Mouse (Mus musculus) liver, adult 10 weeks (tissue): ENCODE results near the gene Zbtb25. TPM values are rescaled to one million over a fixed set of nuclear protein-coding genes. Genes with fewer than 3 reads are reported as not detected.

Experiments
- polyA plus RNA-seq: library from polyadenylated mRNA; stranded (reverse); fragments of 350-450 nt; fragmentation: Illumina TruSeq; extraction: RNeasy Lipid Tissue Mini Kit (QIAGEN cat#74804); gene quantifications from one replicate; pipeline ENCODE4 v1.2.3, GENCODE M21; 2014; ENCODE audit warnings: low read depth, low replicate concordance

Zbtb25 gene
- polyA plus RNA-seq, result 6.9 TPM

GRCm38 (mm10) chr12:76369206-76369977, at the start of gene Zbtb25:
TSS of gene Zbtb25 (minus strand) at chr12:76369602.

DNA sequence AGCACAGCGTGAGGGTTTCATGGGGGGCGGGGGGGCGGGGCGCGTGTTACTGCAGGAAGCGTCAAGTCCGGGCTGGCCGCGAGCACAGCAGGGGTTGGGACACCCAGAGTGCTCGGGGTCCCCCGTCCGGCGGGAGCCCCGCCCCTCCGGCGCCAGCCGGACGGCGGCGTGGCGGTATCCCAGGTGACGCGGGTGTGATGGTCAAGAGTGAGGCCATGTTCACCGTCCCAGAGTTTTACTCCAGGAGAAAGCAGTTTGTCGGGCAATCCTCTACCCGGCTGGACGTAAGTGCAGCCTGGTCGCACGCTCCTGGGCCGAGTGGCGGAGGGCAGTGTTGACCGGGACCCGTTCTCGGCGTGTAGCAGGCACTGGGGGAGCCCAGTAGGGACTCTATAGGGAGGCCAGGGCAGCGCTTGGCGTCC, 48.0 kb upstream of the Zbtb25 start, which contains the start of gene Ppp1r36:
Gene Ppp1r36, plus strand, starts transcription at position 106 of the 422 bp plus-strand sequence.

GRCm38 (mm10) chr12:76403886-76404537, 34.6 kb upstream of the Zbtb25 start, which contains the start of gene Hspa2:
TSS of gene Hspa2 (plus strand) at chr12:76404176.

GRCm38 (mm10) chr12:76369978-76370830, 802 bp upstream of the Zbtb25 start, which contains the start of gene Zbtb1:
TSS of gene Zbtb1 (plus strand) at chr12:76370266.

DNA sequence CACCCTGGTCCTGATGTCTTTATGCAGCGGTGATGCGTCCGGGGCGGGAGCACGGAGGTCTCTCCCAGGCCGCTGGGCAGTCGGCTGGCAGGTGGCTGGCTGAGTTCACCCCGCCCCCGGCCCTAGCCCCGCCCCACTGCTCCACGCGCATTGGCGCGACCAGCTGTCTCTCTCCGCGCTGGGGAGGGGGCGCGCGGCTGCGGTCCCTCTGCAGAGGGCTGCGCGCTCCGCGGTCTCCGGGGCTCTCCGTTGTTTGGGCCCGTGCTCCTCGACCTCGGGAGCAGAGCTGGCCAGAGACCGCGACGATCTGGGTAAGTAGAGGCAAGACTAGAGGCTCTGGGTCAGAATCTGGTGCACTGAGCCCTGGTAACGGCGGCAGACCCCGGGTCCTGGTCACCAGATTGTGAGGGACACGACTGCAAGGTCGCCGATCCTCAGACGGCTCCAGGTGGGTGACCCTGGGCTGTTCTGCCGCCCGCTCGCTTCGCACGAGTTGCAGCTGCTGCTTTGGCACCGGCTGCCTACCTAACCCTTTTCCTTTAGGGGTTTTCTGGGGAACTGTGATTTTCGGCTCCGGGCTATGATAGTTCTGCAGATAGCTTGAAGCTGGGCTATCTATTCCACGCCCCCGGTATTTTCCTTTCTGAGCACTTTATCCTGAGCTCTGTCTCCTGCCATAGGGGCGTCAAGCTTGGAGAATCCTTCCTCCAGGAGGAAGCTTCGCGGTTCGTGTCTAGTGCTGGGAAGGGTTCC, 44.5 kb downstream of the Zbtb25 start, which contains the start of gene Akap5:
Gene Akap5, plus strand, starts transcription at position 213 of the 753 bp plus-strand sequence.

Other genes starting within 250 kb of the Zbtb25 start
- gene Esr2, start 192.3 kb downstream of the Zbtb25 start, polyA plus RNA-seq, result not detected
- not detected for gene Tex21, start 122.9 kb downstream of the Zbtb25 start, polyA plus RNA-seq
- gene Mthfd1, start 114.3 kb downstream of the Zbtb25 start, polyA plus RNA-seq, result 76.8 TPM
- gene Akap5, start 44.7 kb downstream of the Zbtb25 start, polyA plus RNA-seq, result 0.56 TPM
- gene Zbtb1, start 664 bp upstream of the Zbtb25 start, polyA plus RNA-seq, result 3.5 TPM
- gene Hspa2, start 34.6 kb upstream of the Zbtb25 start, polyA plus RNA-seq, result 0.48 TPM
- not detected for gene Ppp1r36, start 47.9 kb upstream of the Zbtb25 start, polyA plus RNA-seq
- 4.8 TPM for gene Plekhg3, start 161.3 kb upstream of the Zbtb25 start, polyA plus RNA-seq